Mouse (Mus musculus) heart, embryonic 13.5 days (tissue): Measurements from ENCODE around the gene Methig1. TPM values are rescaled to one million over a fixed set of nuclear protein-coding genes. Genes with fewer than 3 reads are reported as not detected.

Experiments
- ATAC-seq: fragments of 200-750 bp; cut with Nextera tagmentation; 2 replicates; pipeline ENCODE4 v1.8.0; 2017; ENCODE audit warnings: moderate TSS enrichment; ENCODE audit not compliant: insufficient number of reproducible peaks, low FRiP score, low TSS enrichment; ENCODE audit errors: extremely low read depth
- H3K27ac ChIP-seq: fragments of 300-500 bp; sonication (generic); replicated peaks from 2 replicates; pipeline ENCODE4 v1.5.1; 2015; ENCODE audit warnings: moderate library complexity, mild to moderate bottlenecking, inconsistent platforms
- H3K27me3 ChIP-seq: fragments of 300-500 bp; sonication (generic); replicated peaks from 2 replicates; pipeline ENCODE4 v1.6.1; 2015; ENCODE audit warnings: mild to moderate bottlenecking, inconsistent platforms
- H3K36me3 ChIP-seq: fragments of 300-500 bp; sonication (generic); 2 replicates; pipeline ENCODE4 v1.6.1; 2015; ENCODE audit warnings: mild to moderate bottlenecking, inconsistent platforms
- H3K4me1 ChIP-seq: fragments of 300-500 bp; sonication (generic); 2 replicates; pipeline ENCODE4 v1.6.1; 2015; ENCODE audit warnings: inconsistent platforms
- H3K4me2 ChIP-seq: fragments of 300-500 bp; sonication (generic); 2 replicates; pipeline ENCODE4 v1.6.1; 2015; ENCODE audit warnings: inconsistent platforms, mild to moderate bottlenecking, moderate library complexity
- H3K4me3 ChIP-seq: fragments of 300-500 bp; sonication (generic); 2 replicates; pipeline ENCODE4 v1.5.1; 2015; ENCODE audit warnings: moderate library complexity, mild to moderate bottlenecking, inconsistent platforms
- H3K9ac ChIP-seq: fragments of 300-500 bp; sonication (generic); 2 replicates; pipeline ENCODE4 v1.6.1; 2015; ENCODE audit warnings: inconsistent platforms, mild to moderate bottlenecking, moderate library complexity
- H3K9me3 ChIP-seq: fragments of 300-500 bp; sonication (generic); 2 replicates; pipeline ENCODE4 v1.6.1; 2016; ENCODE audit warnings: inconsistent platforms
- WGBS: fragments of 180-500 bp; shearing (Covaris S2); methylation state at CpG from one replicate; pipeline ENCODE4 v1.1.7; 2015; ENCODE audit warnings: mixed read lengths; 5-methylcytosine and 5-hydroxymethylcytosine counted together
- polyA plus RNA-seq: library from polyadenylated mRNA; unstranded; fragments of >200 nt; fragmentation: Nextera tagmentation; extraction: Ambion mirVana; gene quantifications from 2 replicates; pipeline ENCODE4 v1.2.1, GENCODE M21; 2015

Methig1 gene
- polyA plus RNA-seq, 1 experiment from 2014 or later = not detected

DNA sequence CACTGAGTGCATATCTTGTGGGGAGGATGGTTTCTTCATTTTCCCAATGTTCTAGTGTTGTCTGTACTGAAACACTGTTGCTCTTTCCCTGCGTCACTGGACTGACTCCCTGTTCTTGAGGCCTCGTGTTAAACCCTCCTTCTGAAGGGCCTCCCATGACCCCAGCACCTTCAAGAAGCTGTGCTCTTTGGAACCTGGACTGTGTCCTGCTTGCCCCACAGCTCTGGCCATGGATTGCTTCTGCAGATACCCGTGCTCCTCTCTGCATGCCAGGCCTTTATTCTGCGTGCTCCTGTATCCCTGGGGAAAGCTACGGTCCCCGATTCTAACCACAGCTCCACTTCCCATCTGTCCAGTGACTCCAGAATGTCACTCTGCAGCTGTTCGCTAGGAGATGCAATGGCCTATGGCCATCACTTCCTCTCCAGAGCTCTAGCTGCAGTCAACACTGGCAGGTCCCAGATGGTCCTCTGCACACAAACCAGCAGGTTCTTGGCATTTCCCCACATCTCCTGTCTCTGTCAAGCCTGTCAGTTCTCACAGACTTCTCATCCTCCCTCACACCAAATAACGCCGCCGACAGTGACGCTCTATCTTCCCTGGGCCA is 77.1 kb downstream of the Methig1 start:
- Histone ChIP-seq H3K4me3 (no peak overlapping the region), H3K27ac (no peak overlapping the region), H3K4me1 (peaks cover 4% of the 10 kb centered on the region), H3K9me3 (no peaks in the 10 kb centered on the region), H3K27me3 (peaks cover 12% of the 10 kb centered on the region), H3K4me2 (no peak overlapping the region), H3K9ac (no peak overlapping the region), H3K36me3 (no peaks in the 10 kb centered on the region)
- 62% methylated on average over 11 of the region's 11 CpGs for WGBS
- ATAC-seq = no peak

DNA sequence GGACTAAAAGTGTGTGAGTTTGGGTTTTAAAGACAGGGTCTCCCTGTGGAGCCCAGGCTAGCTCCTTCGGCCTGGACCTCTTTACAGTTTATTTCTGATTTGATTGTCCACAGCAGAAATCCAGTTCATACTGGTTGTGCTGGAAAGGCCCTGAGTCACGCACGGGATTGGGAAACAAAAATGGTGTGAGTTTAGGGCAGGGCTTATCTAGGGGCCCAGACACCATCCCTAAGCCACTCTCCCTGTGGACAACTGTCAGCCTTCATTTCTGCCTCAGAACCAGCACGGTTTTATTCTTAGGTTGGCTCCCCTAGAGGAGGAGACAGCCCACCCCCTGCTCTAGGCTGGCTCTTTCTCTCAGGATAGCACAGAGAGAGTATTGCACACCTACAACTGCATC is 80.3 kb downstream of the Methig1 start:
- Histone ChIP-seq H3K36me3 (no peaks in the 10 kb centered on the region), H3K27ac (no peak overlapping the region), H3K4me3 (no peak overlapping the region), H3K9me3 (no peaks in the 10 kb centered on the region), H3K27me3 (no peaks in the 10 kb centered on the region), H3K4me2 (no peak overlapping the region), H3K4me1 (peaks cover 10% of the 10 kb centered on the region), H3K9ac (no peak overlapping the region)
- no peak for ATAC-seq
- 53% methylated on average over 4 of the region's 4 CpGs for WGBS

Other genes starting within 250 kb of the Methig1 start
- gene Atf1, start 125.3 kb upstream of the Methig1 start, polyA plus RNA-seq = 30.3 and 34.4 TPM in 2 replicates
- gene Tmprss12, start 72.3 kb upstream of the Methig1 start, polyA plus RNA-seq = not detected in 2 replicates
- gene Mettl7a1, start 49.0 kb upstream of the Methig1 start, polyA plus RNA-seq = 3.1 and 3.3 TPM in 2 replicates
- gene Mettl7a3, start 18.2 kb upstream of the Methig1 start, polyA plus RNA-seq = not detected in 2 replicates
- gene Mettl7a2, start 51 bp downstream of the Methig1 start, polyA plus RNA-seq = not detected in 2 replicates
- not detected in 2 replicates for gene Higd1c, start 11.4 kb downstream of the Methig1 start, polyA plus RNA-seq
- gene Gm5475, start 69.0 kb downstream of the Methig1 start, polyA plus RNA-seq = 0.05 TPM in 1 of 2 replicates, not detected in the other
- gene Slc11a2, start 71.9 kb downstream of the Methig1 start, polyA plus RNA-seq = 12.8 and 13.2 TPM in 2 replicates
- 15.3 and 15.8 TPM in 2 replicates for gene Letmd1, start 115.9 kb downstream of the Methig1 start, polyA plus RNA-seq
- 8.7 and 8.9 TPM in 2 replicates for gene Csrnp2, start 142.3 kb downstream of the Methig1 start, polyA plus RNA-seq
- 19.2 and 20.6 TPM in 2 replicates for gene Tfcp2, start 198.9 kb downstream of the Methig1 start, polyA plus RNA-seq
- gene Pou6f1, start 246.8 kb downstream of the Methig1 start, polyA plus RNA-seq = 4.4 and 5.6 TPM in 2 replicates